ENCODE assay signal across 17 mouse cellular contexts in the genomic region with DNA sequence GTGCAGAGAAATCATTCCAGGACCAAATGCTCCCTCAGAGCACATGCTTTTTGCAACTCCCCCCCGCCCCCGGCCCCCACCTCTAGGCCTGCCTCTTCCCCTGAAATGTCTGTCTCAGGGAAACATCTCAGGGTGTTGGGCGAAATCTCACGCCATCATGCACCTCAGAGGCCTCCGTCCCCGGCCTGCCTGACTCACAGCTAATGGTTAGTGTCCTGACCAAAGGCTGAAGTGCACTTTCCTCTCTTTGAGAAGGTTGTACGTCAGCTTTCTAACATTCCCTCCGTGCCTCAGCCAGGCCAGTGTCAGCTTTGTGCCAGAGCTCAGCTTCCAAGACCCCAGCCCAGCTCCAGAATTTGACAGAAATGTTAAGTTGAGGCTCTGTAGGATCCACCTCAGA.
"Had no signal": no experiment of that assay in that cellular context is flagged by ENCODE, and none has a peak within 500 bp of the region (broad histone marks: within the 10 kb centered on the region; RNA-seq: fewer than 3 reads in every experiment).

No protein-coding gene starts in this region.

- H3K4me2 ChIP-seq: lung, embryonic 14.5 days; midbrain, embryonic 12.5 days; neural tube, embryonic 13.5 days; neural tube, embryonic 15.5 days had no signal

- H3K4me1 ChIP-seq: midbrain, embryonic 10.5 days; midbrain, embryonic 12.5 days had no signal

- ATAC-seq: midbrain, embryonic 16.5 days had no signal

- H3K27ac ChIP-seq: midbrain, embryonic 10.5 days; midbrain, embryonic 12.5 days; neural tube, embryonic 13.5 days had no signal

- H3K27me3 ChIP-seq: midbrain, embryonic 12.5 days; neural tube, embryonic 13.5 days; neural tube, embryonic 15.5 days had no signal

- DNase-seq: lung, embryonic 14.5 days; lung, postnatal 10 days; midbrain, embryonic 14.5 days; retina, postnatal 1 day; right cerebral cortex, adult 18-20 months; right cerebral cortex, postnatal 25 days; right cerebral cortex, postnatal 4 days; spleen, adult 18-20 months; thymus, adult 18-20 months; thymus, postnatal 14 days; thymus, postnatal 36 days had no signal

- H3K9ac ChIP-seq: lung, embryonic 14.5 days; midbrain, embryonic 12.5 days; neural tube, embryonic 13.5 days; neural tube, embryonic 15.5 days had no signal

- H3K4me3 ChIP-seq: midbrain, embryonic 10.5 days; midbrain, embryonic 12.5 days; myocyte; neural tube, embryonic 13.5 days; neural tube, embryonic 15.5 days had no signal

- H3K9me3 ChIP-seq: midbrain, embryonic 10.5 days; midbrain, embryonic 12.5 days; neural tube, embryonic 13.5 days; neural tube, embryonic 15.5 days had no signal
